Mouse (Mus musculus): ENCODE measurements around the gene Slc22a23. TPM values are rescaled to one million over a fixed set of nuclear protein-coding genes. Genes with fewer than 3 reads are reported as not detected.

Slc22a23 gene
- 1.2 and 2.2 TPM in 2 replicates for polyA plus RNA-seq (2015; fragmentation: Nextera tagmentation; extraction: Ambion mirVana)

GRCm38 (mm10) chr13:34345128-34346085 is at the start of gene Slc22a23:
TSS of gene Slc22a23 (minus strand) at chr13:34345182.

GRCm38 (mm10) chr13:34162491-34163303 is 182.3 kb downstream of the Slc22a23 start, which contains the start of gene Psmg4:
TSS of gene Psmg4 (plus strand) at chr13:34162964.

GRCm38 (mm10) chr13:34130226-34130731 is 214.7 kb downstream of the Slc22a23 start, which contains the start of gene Tubb2b:
TSS of gene Tubb2b (minus strand) at chr13:34130466.

Other genes with a start within 250 kb of the Slc22a23 start
- gene Tubb2b, start 214.7 kb downstream of the Slc22a23 start, polyA plus RNA-seq (2015; fragmentation: Nextera tagmentation; extraction: Ambion mirVana): 32.6 and 114 TPM in 2 replicates
- 98.8 and 136 TPM in 2 replicates for gene Psmg4, start 182.2 kb downstream of the Slc22a23 start, polyA plus RNA-seq (2015; fragmentation: Nextera tagmentation; extraction: Ambion mirVana)